Mouse (Mus musculus) intestine, postnatal 0 days (tissue): Measurements from ENCODE around the gene Tbl1x. TPM values are rescaled to one million over a fixed set of nuclear protein-coding genes. Genes with fewer than 3 reads are reported as not detected.

Experiments used
- ATAC-seq: fragments of 200-750 bp; cut with Nextera tagmentation; 2 replicates; pipeline ENCODE4 v1.8.0; 2017; ENCODE audit warnings: mild to moderate bottlenecking, moderate TSS enrichment, moderate library complexity
- H3K27ac ChIP-seq: fragments of 300-500 bp; sonication (generic); 2 replicates; pipeline ENCODE4 v1.5.1; 2014; ENCODE audit warnings: mild to moderate bottlenecking, low read depth, low read length, moderate library complexity
- H3K27me3 ChIP-seq: fragments of 300-500 bp; sonication (generic); replicated peaks from 2 replicates; pipeline ENCODE4 v1.6.1; 2014; ENCODE audit warnings: low read length, mixed read lengths; ENCODE audit not compliant: control insufficient read depth, insufficient read depth
- H3K36me3 ChIP-seq: fragments of 300-500 bp; sonication (generic); 2 replicates; pipeline ENCODE4 v1.6.1; 2014; ENCODE audit warnings: mild to moderate bottlenecking, moderate library complexity; ENCODE audit not compliant: control insufficient read depth, insufficient read depth
- H3K4me1 ChIP-seq: fragments of 300-500 bp; sonication (generic); replicated peaks from 2 replicates; pipeline ENCODE4 v1.6.1; 2014; ENCODE audit warnings: antibody characterized with exemption, low read length, mixed read lengths; ENCODE audit not compliant: control insufficient read depth, insufficient read depth
- H3K4me2 ChIP-seq: fragments of 300-500 bp; sonication (generic); replicated peaks from 2 replicates; pipeline ENCODE4 v1.6.1; 2014; ENCODE audit warnings: low read depth, mild to moderate bottlenecking, moderate library complexity
- H3K4me3 ChIP-seq: fragments of 300-500 bp; sonication (generic); 2 replicates; pipeline ENCODE4 v1.5.1; 2014; ENCODE audit warnings: low read depth, low read length
- H3K9ac ChIP-seq: fragments of 300-500 bp; sonication (generic); 2 replicates; pipeline ENCODE4 v1.6.1; 2014; ENCODE audit warnings: mild to moderate bottlenecking, low read depth, low read length
- H3K9me3 ChIP-seq: fragments of 300-500 bp; sonication (generic); 2 replicates; pipeline ENCODE4 v1.6.1; 2016; ENCODE audit warnings: mixed run types; ENCODE audit not compliant: control insufficient read depth
- CTCF ChIP-seq: sonication (generic); IDR thresholded peaks from 2 replicates; pipeline ENCODE4 v1.5.1; 2016; ENCODE audit warnings: low read depth, mild to moderate bottlenecking, control low read depth, antibody characterized with exemption, moderate library complexity
- WGBS: fragments of 180-500 bp; shearing (Covaris S2); extraction: QIAGEN DNeasy Blood & Tissue Kit; methylation state at CpG from one replicate; pipeline ENCODE4 v1.1.7; 2014; 5-methylcytosine and 5-hydroxymethylcytosine counted together
- polyA plus RNA-seq: library from polyadenylated mRNA; unstranded; fragments of >200 nt; fragmentation: Nextera tagmentation; extraction: Ambion mirVana; gene quantifications from 2 replicates; pipeline ENCODE4 v1.2.1, GENCODE M21; 2015

Tbl1x gene
- polyA plus RNA-seq, 1 experiment from 2014 or later = 22.5 TPM

DNA sequence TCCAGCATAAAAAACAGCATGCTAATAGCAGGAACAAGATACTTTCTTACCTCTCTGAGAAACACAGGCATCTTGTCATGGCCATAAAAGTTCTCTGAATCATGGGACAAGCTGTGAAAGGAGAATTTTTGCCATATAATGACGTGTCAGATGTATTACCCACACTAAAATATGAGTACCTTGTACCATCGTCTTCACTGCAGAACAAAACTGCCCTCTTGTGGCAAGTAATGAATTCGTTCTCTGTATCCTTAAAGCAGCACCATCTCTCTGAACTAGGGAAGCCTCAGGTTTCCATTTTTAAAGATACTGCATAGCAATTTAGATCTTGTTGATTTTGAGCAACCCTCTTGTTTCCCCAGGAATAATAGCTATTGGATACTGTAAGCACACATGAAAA lies 127.3 kb downstream of the Tbl1x start:
- no peaks in the 10 kb centered on the region for H3K4me1 ChIP-seq
- 9% methylated on average over 3 of the region's 3 CpGs for WGBS
- H3K9ac ChIP-seq = no peak overlapping the region
- H3K27ac ChIP-seq = no peak overlapping the region
- 0 out of 2 replicates have a peak, but pooled peaks have one; percentile 28 for ATAC-seq
- TF ChIP-seq CTCF = peak; percentile 81
- H3K36me3 ChIP-seq = no peaks in the 10 kb centered on the region
- no peak overlapping the region for H3K4me2 ChIP-seq
- H3K9me3 ChIP-seq = no peaks in the 10 kb centered on the region
- H3K27me3 ChIP-seq = no peaks in the 10 kb centered on the region
- H3K4me3 ChIP-seq = no peak overlapping the region

DNA sequence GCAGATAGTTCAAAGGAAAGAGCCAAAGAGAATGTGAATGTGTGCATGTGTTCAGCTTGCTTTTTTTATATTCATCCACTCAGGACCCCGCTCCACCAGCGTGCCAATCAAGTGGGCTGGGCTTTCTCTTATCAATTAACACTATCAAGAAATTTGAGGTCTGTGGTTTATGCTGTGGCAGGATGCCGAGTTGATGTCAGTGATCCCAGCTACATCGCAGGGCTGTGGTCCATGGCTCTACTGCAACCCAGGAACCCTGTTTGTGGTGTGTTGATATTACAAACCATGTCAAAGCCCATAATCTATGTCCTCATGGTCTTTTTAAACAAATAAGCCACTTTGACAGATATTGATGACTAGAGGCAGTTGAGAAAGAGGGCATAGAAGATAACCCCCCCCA lies 129.5 kb downstream of the Tbl1x start:
- H3K27ac ChIP-seq = no peak overlapping the region
- ATAC-seq = no peak
- no peak overlapping the region for H3K4me2 ChIP-seq
- H3K4me1 ChIP-seq = no peaks in the 10 kb centered on the region
- WGBS = 78% methylated on average over 4 of the region's 4 CpGs
- H3K9ac ChIP-seq = no peak overlapping the region
- no peaks in the 10 kb centered on the region for H3K9me3 ChIP-seq
- no peaks in the 10 kb centered on the region for H3K27me3 ChIP-seq
- no peaks in the 10 kb centered on the region; the same call in 1 of the 2 replicates for H3K36me3 ChIP-seq
- H3K4me3 ChIP-seq = no peak overlapping the region
- TF ChIP-seq CTCF = no peak

DNA sequence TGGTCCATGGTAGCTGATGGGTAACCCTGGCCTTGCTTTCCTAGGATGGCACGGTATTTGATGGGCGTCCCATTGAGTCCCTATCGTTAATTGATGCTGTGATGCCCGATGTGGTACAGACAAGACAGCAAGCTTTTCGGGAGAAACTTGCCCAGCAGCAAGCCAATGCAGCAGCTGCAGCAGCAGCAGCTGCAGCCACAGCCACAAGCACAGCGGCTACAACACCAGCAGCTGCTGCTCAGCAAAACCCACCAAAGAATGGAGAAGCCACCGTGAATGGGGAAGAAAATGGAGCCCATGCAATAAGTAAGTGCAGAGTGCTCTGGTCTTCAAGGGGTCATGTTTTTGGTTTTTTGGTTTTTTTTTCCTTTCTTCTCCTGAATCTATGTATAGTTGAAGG lies 135.4 kb downstream of the Tbl1x start:
- Histone ChIP-seq H3K4me3 (no peak overlapping the region), H3K27me3 (no peaks in the 10 kb centered on the region), H3K4me2 (no peak overlapping the region), H3K9ac (no peak overlapping the region), H3K9me3 (no peaks in the 10 kb centered on the region), H3K27ac (no peak overlapping the region), H3K4me1 (no peaks in the 10 kb centered on the region), H3K36me3 (peaks cover 14% of the 10 kb centered on the region; the same call in 1 of the 2 replicates)
- no peak for ATAC-seq
- TF ChIP-seq CTCF = no peak
- WGBS = 92% methylated on average over 7 of the region's 7 CpGs

DNA sequence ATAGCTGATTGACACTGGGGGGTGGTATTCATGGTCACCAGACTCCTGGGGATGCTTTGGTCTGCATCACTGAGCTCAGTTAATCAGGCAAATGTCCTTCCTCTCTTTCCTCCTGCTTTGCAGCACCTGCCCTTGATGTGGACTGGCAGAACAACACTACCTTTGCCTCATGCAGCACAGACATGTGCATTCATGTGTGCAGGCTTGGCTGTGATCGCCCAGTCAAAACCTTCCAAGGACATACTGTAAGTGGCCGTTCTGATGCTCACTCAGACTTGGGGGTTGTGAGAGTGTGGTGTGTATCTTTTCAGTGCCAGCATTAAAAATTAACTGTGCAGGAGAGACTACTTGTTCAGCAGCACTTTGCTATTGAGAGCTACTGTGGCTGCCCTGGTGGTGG lies 139.4 kb downstream of the Tbl1x start:
- no peak for TF ChIP-seq CTCF
- H3K4me3 ChIP-seq = no peak overlapping the region
- no peak overlapping the region for H3K27ac ChIP-seq
- no peaks in the 10 kb centered on the region for H3K4me1 ChIP-seq
- H3K36me3 ChIP-seq = peaks cover 18% of the 10 kb centered on the region; the same call in 1 of the 2 replicates
- 93% methylated on average over 2 of the region's 2 CpGs for WGBS
- no peak overlapping the region for H3K4me2 ChIP-seq
- H3K9ac ChIP-seq = no peak overlapping the region
- H3K9me3 ChIP-seq = no peaks in the 10 kb centered on the region
- no peaks in the 10 kb centered on the region for H3K27me3 ChIP-seq
- no peak for ATAC-seq

DNA sequence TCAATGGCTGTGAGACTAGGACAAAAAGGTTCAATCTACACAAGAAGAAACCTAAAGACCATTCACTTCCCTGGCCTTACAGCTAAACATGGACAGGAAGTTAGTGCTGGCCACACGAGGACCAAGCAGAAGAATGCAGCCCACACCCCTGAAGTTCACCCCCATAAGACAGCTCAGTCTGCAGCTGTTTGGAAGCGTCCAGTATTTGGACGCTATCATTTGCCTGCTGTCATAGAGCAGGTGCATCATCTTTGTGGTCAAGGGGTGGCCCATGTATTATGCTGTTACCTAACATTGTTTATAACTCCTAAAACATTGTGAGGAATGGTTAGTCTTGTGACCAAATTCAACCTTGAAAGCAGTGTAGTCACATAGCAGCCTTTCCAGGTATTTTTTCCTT lies 151.2 kb downstream of the Tbl1x start:
- Histone ChIP-seq H3K9ac (no peak overlapping the region), H3K27ac (no peak overlapping the region), H3K4me1 (no peaks in the 10 kb centered on the region), H3K27me3 (no peaks in the 10 kb centered on the region), H3K9me3 (no peaks in the 10 kb centered on the region), H3K4me3 (no peak overlapping the region), H3K36me3 (no peaks in the 10 kb centered on the region), H3K4me2 (no peak overlapping the region)
- WGBS = 78% methylated on average over 3 of the region's 3 CpGs
- no peak for TF ChIP-seq CTCF
- no peak for ATAC-seq

DNA sequence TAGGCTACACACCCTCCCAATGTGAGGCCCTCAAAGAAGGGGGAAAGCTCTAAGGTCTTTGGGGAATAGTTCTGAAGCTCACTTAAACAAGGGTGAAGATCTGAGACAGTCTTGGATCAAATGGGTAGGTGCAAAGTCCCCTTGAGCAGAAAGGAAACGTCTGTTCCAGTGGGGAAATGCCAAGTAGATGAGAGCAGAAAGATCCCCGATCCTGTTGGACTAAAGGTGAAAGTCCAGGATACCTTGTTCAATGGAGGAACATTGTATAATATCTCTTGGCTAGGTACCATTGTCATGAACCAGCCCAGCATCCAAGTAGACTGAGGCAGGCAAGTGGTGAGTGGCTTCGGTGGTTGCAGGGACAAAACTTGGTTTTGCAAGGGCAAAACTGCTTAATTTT lies 152.5 kb downstream of the Tbl1x start:
- WGBS = 56% methylated on average over 3 of the region's 3 CpGs

DNA sequence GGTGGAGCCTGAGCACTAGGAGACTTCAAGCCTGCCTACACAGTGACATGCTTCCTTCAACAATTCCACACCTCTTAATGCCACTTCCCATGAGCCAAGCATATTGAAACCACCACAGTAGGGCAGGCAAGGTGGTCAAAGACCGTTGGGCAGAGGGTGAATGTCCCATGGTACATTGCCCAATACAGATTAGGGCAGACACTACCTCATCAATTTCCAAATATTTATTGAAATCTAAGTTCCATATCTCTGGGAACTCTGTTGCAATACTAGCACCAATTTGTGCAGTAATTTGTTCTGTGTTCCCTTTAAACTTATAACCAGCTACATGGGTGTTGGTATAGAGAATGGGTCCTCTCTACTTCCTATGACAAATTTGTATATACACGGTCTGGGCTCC lies 154.2 kb downstream of the Tbl1x start:
- 79% methylated on average over 2 of the region's 2 CpGs for WGBS
- Histone ChIP-seq H3K36me3 (no peaks in the 10 kb centered on the region), H3K27me3 (no peaks in the 10 kb centered on the region), H3K4me3 (no peak overlapping the region), H3K9me3 (no peaks in the 10 kb centered on the region), H3K27ac (no peak overlapping the region), H3K4me1 (no peaks in the 10 kb centered on the region), H3K9ac (no peak overlapping the region), H3K4me2 (no peak overlapping the region)
- no peak for TF ChIP-seq CTCF
- no peak for ATAC-seq

More for the DNA sequence above, 152.5 kb downstream of the Tbl1x start:
- no peaks in the 10 kb centered on the region for H3K9me3 ChIP-seq
- no peak overlapping the region for H3K9ac ChIP-seq
- TF ChIP-seq CTCF = no peak
- no peak overlapping the region for H3K27ac ChIP-seq
- H3K27me3 ChIP-seq = no peaks in the 10 kb centered on the region
- H3K4me3 ChIP-seq = no peak overlapping the region
- H3K36me3 ChIP-seq = no peaks in the 10 kb centered on the region
- no peak overlapping the region for H3K4me2 ChIP-seq
- H3K4me1 ChIP-seq = no peaks in the 10 kb centered on the region
- no peak for ATAC-seq
